Mouse (Mus musculus) thymus, adult 2 months (tissue): ENCODE measurements around the gene Tbx21.

Experiments used
- CTCF ChIP-seq: fragments of 200-500 bp; IDR thresholded peaks from 2 replicates; pipeline ENCODE4 v1.5.1; 2012; ENCODE audit warnings: mild to moderate bottlenecking, control low read depth, low read length, moderate library complexity, borderline replicate concordance; ENCODE audit not compliant: control insufficient read depth, poor library complexity, insufficient read depth; ENCODE audit errors: extremely low read depth
- POLR2A ChIP-seq: fragments of 200-500 bp; IDR thresholded peaks from 2 replicates; pipeline ENCODE4 v1.6.1; 2012; ENCODE audit warnings: mild to moderate bottlenecking, low read length, control low read depth, moderate library complexity; ENCODE audit not compliant: control insufficient read depth, poor library complexity, insufficient read depth; ENCODE audit errors: extremely low read depth

DNA sequence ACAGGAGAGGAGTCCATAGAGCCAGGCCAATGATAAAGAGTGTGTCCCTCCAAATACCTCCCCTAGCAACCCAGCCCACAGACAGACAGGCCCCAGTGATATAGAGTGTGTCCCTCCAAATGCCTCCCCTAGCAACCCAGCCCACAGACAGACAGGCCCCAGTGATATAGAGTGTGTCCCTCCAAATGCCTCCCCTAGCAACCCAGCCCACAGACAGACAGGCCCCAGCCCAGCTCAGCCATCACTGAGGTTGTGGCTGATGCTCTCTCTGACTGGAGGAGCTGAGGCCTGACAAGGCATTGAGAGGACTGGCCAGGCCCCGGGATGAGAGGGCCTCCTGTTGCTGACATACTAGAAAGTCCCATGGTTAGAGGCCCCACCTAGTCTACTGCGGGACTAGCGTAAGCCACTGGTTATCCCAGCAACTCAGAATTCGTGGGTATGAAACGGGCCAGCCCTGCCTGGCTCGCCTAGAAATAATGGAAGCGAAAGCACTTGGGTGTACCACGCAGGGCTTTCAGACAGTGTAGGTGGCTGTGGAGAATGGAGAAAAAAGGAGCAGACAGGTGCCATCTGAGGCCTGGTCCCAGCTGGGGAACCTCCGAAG lies 2.5 kb downstream of the Tbx21 start:
- TF ChIP-seq POLR2A (no peak), CTCF (no peak)
